Mouse (Mus musculus) myocyte (in vitro differentiated cells): Measurements from ENCODE around the gene Gal3st1.

Experiments
- CEBPB ChIP-seq: IDR thresholded peaks from 2 replicates; pipeline ENCODE4 v1.6.1; 2011; ENCODE audit warnings: mild to moderate bottlenecking, moderate library complexity; ENCODE audit not compliant: poor library complexity, insufficient read depth, severe bottlenecking
- E2F4 ChIP-seq: IDR thresholded peaks from one replicate; pipeline ENCODE4 v1.6.1; 2011; ENCODE audit warnings: mild to moderate bottlenecking, control low read depth, moderate library complexity; ENCODE audit not compliant: insufficient read depth
- MAX ChIP-seq: IDR thresholded peaks from one replicate; pipeline ENCODE4 v1.6.1; 2011; ENCODE audit warnings: low read depth, mild to moderate bottlenecking, control low read depth
- MYOD1 ChIP-seq, 3 experiments: IDR thresholded peaks; one replicate each; pipeline ENCODE4 v1.6.1; 2011; ENCODE audit warnings: control low read depth in 2 of 3, low read depth in 2 of 3, mild to moderate bottlenecking in 2 of 3, moderate library complexity in 1 of 3; ENCODE audit not compliant: insufficient read length in 2 of 3, control insufficient read depth in 1 of 3
- MYOG ChIP-seq, 3 experiments: IDR thresholded peaks; one replicate each; pipeline ENCODE4 v1.6.1; 2011; ENCODE audit warnings: control low read depth in 2 of 3, low read depth in 2 of 3, mild to moderate bottlenecking in 2 of 3; ENCODE audit not compliant: insufficient read length in 2 of 3, control insufficient read depth in 1 of 3, insufficient read depth in 1 of 3
- POLR2A ChIP-seq: IDR thresholded peaks from one replicate; pipeline ENCODE4 v1.6.1; 2011; ENCODE audit warnings: low read depth, mild to moderate bottlenecking, control low read depth, moderate library complexity; ENCODE audit not compliant: insufficient read length
- POLR2AphosphoS2 ChIP-seq: IDR thresholded peaks from one replicate; pipeline ENCODE4 v1.6.1; 2011; ENCODE audit warnings: low read depth, control low read depth; ENCODE audit not compliant: insufficient read length
- REST ChIP-seq: IDR thresholded peaks from one replicate; pipeline ENCODE4 v1.6.1; 2011; ENCODE audit warnings: mild to moderate bottlenecking, control low read depth, moderate library complexity; ENCODE audit not compliant: insufficient read depth, insufficient read length
- SRF ChIP-seq: IDR thresholded peaks from one replicate; pipeline ENCODE4 v1.6.1; 2011; ENCODE audit warnings: low read depth; ENCODE audit not compliant: control insufficient read depth, insufficient read length
- TCF12 ChIP-seq: IDR thresholded peaks from one replicate; pipeline ENCODE4 v1.6.1; 2011; ENCODE audit warnings: mild to moderate bottlenecking, control low read depth; ENCODE audit not compliant: poor library complexity, insufficient read depth, severe bottlenecking
- TCF3 ChIP-seq: IDR thresholded peaks from one replicate; pipeline ENCODE4 v1.6.1; 2011; ENCODE audit warnings: low read depth, control low read depth; ENCODE audit not compliant: insufficient read length
- USF1 ChIP-seq: IDR thresholded peaks from one replicate; pipeline ENCODE4 v1.6.1; 2011; ENCODE audit warnings: low read depth, mild to moderate bottlenecking, control low read depth, moderate library complexity

DNA sequence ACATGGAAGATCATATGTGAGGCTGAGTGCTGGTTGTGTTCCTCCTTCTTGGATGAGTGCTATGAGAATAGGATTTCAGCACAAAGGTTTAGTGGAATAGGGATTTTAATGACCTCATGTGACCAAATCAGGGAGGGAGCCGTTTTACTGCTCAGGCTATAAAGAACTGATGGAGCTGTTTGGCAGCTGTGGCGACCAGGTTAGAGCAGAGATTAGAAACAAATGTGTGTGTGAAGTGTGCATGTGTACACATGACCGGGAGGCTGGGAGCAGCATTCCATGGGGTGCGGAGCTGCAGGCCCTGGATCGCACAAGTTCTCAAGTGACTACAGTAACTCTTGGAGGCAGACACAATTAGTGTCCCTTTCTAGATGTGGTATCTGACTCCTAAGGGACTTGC lies 16.1 kb downstream of the Gal3st1 start:
- TF ChIP-seq POLR2A = no peak
- no peak for TF ChIP-seq USF1
- no peak for TF ChIP-seq MAX
- no peak for TF ChIP-seq SRF
- TF ChIP-seq TCF12 = no peak
- no peak for TF ChIP-seq MYOD1 (IDR thresholded peaks at IDR 0.05; ENCODE audit: control insufficient read depth in 1 of 3, insufficient read length in 2 of 3, low read depth in 2 of 3)
- TF ChIP-seq MYOG (IDR thresholded peaks at IDR 0.05; ENCODE audit: control insufficient read depth in 1 of 3, insufficient read depth in 1 of 3, insufficient read length in 2 of 3, low read depth in 2 of 3) = no peak
- TF ChIP-seq E2F4 = no peak
- no peak for TF ChIP-seq CEBPB
- TF ChIP-seq POLR2AphosphoS2 = no peak
- no peak for TF ChIP-seq REST
- TF ChIP-seq TCF3 = no peak
